Mouse (Mus musculus) forebrain, embryonic 15.5 days (tissue): ENCODE data around the gene Myo9a. TPM values are rescaled to one million over a fixed set of nuclear protein-coding genes. Genes with fewer than 3 reads are reported as not detected.
A peak's percentile ranks its signal among the peaks of the same experiment; 100 is the strongest.
"Not testable (repeated sequence)": the region's sequence is repeated elsewhere in the genome, so short reads cannot be mapped to it uniquely, and the experiment has no call there.

Source experiments
- ATAC-seq: fragments of 200-750 bp; cut with Nextera tagmentation; replicated peaks from 2 replicates; pipeline ENCODE4 v1.8.0; 2017; ENCODE audit warnings: mild to moderate bottlenecking, moderate TSS enrichment, moderate library complexity
- H3K27ac ChIP-seq: fragments of 300-500 bp; sonication (generic); replicated peaks from 2 replicates; pipeline ENCODE4 v1.5.1; 2015; ENCODE audit warnings: mild to moderate bottlenecking, inconsistent platforms
- H3K27me3 ChIP-seq: fragments of 300-500 bp; sonication (generic); 2 replicates; pipeline ENCODE4 v1.6.1; 2015; ENCODE audit warnings: inconsistent platforms
- H3K36me3 ChIP-seq: fragments of 300-500 bp; sonication (generic); 2 replicates; pipeline ENCODE4 v1.6.1; 2015; ENCODE audit warnings: mild to moderate bottlenecking, inconsistent platforms
- H3K4me1 ChIP-seq: fragments of 300-500 bp; sonication (generic); 2 replicates; pipeline ENCODE4 v1.6.1; 2015; ENCODE audit warnings: inconsistent platforms
- H3K4me2 ChIP-seq: fragments of 300-500 bp; sonication (generic); replicated peaks from 2 replicates; pipeline ENCODE4 v1.6.1; 2015; ENCODE audit warnings: mild to moderate bottlenecking, inconsistent platforms
- H3K4me3 ChIP-seq: fragments of 300-500 bp; sonication (generic); 2 replicates; pipeline ENCODE4 v1.5.1; 2015; ENCODE audit warnings: mild to moderate bottlenecking, inconsistent platforms
- H3K9ac ChIP-seq: fragments of 300-500 bp; sonication (generic); replicated peaks from 2 replicates; pipeline ENCODE4 v1.6.1; 2015; ENCODE audit warnings: mild to moderate bottlenecking, inconsistent platforms
- H3K9me3 ChIP-seq: fragments of 300-500 bp; sonication (generic); 2 replicates; pipeline ENCODE4 v1.6.1; 2016; ENCODE audit warnings: inconsistent platforms
- WGBS: fragments of 180-500 bp; shearing (Covaris S2); methylation state at CpG from one replicate; pipeline ENCODE4 v1.1.7; 2015; ENCODE audit warnings: mixed read lengths; 5-methylcytosine and 5-hydroxymethylcytosine counted together
- polyA plus RNA-seq: library from polyadenylated mRNA; unstranded; fragments of >200 nt; fragmentation: Nextera tagmentation; extraction: Ambion mirVana; gene quantifications from 2 replicates; pipeline ENCODE4 v1.2.1, GENCODE M21; 2015

The Myo9a gene
- polyA plus RNA-seq, 1 experiment from 2014 or later, result 22.7 TPM

DNA sequence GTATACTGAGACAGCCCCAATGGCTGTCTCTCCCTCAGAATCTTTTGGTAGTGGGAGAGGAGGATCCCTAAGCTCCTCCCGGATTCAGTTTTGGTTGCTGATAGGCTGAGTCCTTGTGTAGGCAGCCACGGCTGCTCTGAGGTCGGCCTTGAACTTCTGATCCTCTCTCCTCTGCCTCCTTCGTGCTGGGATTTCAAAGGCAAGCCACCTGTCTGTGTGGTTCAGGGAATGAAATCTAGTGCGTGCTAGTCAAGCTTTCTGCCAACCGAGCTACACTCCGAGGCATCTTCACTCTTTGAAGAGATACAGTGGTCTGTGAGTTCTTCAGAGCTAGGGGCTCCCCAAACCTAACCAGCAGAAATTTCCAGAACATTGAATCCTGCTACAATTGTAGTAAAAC lies 202.9 kb downstream of the Myo9a start:
- Histone ChIP-seq H3K36me3 (no peaks in the 10 kb centered on the region), H3K9me3 (no peaks in the 10 kb centered on the region), H3K27ac (no peak overlapping the region), H3K4me2 (no peak overlapping the region), H3K9ac (no peak overlapping the region), H3K4me1 (no peaks in the 10 kb centered on the region), H3K27me3 (no peaks in the 10 kb centered on the region), H3K4me3 (no peak overlapping the region)
- ATAC-seq, result no peak
- WGBS, result 85% methylated on average over 7 of the region's 7 CpGs

DNA sequence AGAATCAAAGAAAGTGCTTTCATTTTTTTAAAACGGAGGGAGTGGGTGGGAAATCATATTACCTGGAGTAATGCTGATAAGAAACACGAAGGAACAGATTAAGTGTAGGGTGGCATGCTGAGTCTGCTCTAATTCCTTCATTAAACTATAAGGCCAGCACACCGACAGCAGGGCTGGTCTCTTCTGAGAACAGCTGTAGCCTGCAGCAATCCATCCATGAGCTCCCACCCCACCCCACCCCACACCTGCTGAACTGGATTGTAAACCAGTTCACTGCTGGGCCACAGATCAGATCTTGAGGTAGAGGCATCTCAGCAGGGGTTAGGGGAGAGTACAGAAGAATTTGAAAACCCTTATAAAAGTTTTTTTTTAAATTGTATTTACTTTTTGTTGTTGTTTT lies 204.5 kb downstream of the Myo9a start:
- Histone ChIP-seq H3K36me3 (no peaks in the 10 kb centered on the region), H3K27ac (no peak overlapping the region), H3K4me3 (no peak overlapping the region), H3K9me3 (no peaks in the 10 kb centered on the region), H3K4me1 (no peaks in the 10 kb centered on the region), H3K27me3 (no peaks in the 10 kb centered on the region), H3K4me2 (no peak overlapping the region), H3K9ac (no peak overlapping the region)
- 52% methylated on average over 3 of the region's 3 CpGs for WGBS
- no peak for ATAC-seq

DNA sequence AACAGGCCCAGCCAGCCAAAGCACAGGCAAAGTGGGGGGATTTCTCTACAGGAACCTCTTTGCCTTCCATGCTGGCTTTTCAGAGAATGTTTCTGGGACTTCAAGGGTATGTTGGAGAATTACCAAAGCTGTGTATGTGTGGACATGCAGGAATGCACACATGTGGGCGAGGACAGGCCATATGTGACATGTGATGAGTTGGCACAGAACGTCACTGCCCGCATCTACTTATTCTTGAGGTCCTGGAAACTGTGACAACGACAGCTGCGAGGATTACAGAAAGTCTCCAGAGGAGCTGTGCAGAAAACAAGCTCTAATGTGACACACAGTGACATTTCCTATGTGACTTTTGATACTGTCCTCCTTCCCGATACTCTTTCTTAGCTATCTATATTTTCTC lies 205.0 kb downstream of the Myo9a start:
- H3K4me1 ChIP-seq, result no peaks in the 10 kb centered on the region
- no peak overlapping the region for H3K27ac ChIP-seq
- 62% methylated on average over 6 of the region's 6 CpGs for WGBS
- no peak overlapping the region for H3K4me2 ChIP-seq
- ATAC-seq, result no peak
- H3K9me3 ChIP-seq, result no peaks in the 10 kb centered on the region
- H3K36me3 ChIP-seq, result no peaks in the 10 kb centered on the region
- H3K4me3 ChIP-seq, result no peak overlapping the region
- no peaks in the 10 kb centered on the region for H3K27me3 ChIP-seq
- H3K9ac ChIP-seq, result no peak overlapping the region

GRCm38 (mm10) chr9:59956496-59956895 lies 205.8 kb downstream of the Myo9a start:
- Histone ChIP-seq H3K27me3 (no peaks in the 10 kb centered on the region), H3K27ac (no peak overlapping the region), H3K4me2 (no peak overlapping the region), H3K4me3 (no peak overlapping the region), H3K36me3 (no peaks in the 10 kb centered on the region), H3K4me1 (no peaks in the 10 kb centered on the region), H3K9ac (no peak overlapping the region), H3K9me3 (no peaks in the 10 kb centered on the region)
- ATAC-seq, result no peak
- 47% methylated on average over 6 of the region's 6 CpGs for WGBS

DNA sequence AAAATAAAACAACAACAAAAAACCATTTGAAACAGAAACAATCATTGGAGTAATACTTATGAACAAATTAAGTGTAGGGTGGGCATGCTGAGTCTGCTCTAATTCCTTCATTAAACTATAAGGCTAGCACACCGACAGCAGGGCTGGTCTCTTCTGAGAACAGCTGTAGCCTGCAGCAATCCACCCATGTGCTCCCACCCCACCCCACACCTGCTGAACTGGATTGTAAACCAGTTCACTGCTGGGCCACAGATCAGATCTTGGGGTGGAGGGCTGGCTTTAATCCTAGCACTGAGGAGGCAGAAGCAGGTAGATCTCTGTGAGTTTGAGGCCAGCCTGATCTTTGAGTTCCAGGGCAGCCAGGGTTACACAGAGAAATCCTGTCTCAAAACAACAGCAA lies 207.4 kb downstream of the Myo9a start:
- not testable (repeated sequence) for H3K27me3 ChIP-seq, H3K4me3 ChIP-seq, H3K4me2 ChIP-seq, H3K36me3 ChIP-seq, H3K9me3 ChIP-seq, ATAC-seq, H3K9ac ChIP-seq, H3K27ac ChIP-seq, H3K4me1 ChIP-seq
- WGBS, result 75% methylated on average over 1 of the region's 1 CpGs

DNA sequence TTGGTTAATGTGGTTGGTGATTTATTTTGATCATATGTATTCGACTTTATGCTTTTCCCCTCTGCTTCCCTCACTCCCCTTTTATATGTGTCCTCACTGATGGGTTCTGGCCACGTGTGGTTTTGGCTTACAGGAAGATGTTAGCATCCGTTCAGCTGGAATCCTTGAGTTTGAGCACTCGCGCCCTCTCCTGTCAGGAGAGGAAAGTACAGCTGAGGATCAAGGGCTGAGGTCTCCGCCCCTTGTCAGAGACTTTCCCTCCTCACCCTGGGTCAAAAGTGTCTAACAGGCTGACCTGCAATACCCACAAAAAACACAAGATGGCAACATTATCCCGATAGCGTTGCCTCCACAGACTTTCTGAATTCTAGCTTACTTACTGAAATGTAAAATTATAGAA lies 208.6 kb downstream of the Myo9a start:
- Histone ChIP-seq H3K27me3 (no peaks in the 10 kb centered on the region), H3K27ac (no peak overlapping the region), H3K4me1 (no peaks in the 10 kb centered on the region), H3K36me3 (no peaks in the 10 kb centered on the region), H3K4me3 (no peak overlapping the region), H3K9ac (no peak overlapping the region), H3K4me2 (no peak overlapping the region), H3K9me3 (no peaks in the 10 kb centered on the region)
- 2% methylated on average over 8 of the region's 8 CpGs for WGBS
- ATAC-seq, result 0 out of 2 replicates have a peak, but pooled peaks have one; percentile 13

GRCm38 (mm10) chr9:59960559-59960958 lies 209.9 kb downstream of the Myo9a start, which contains the start of gene Nr2e3:
Gene Nr2e3, minus strand, starts transcription at chr9:59960659.
- Histone ChIP-seq H3K27ac (no peak within 1 kb of the TSS), H3K4me1 (no peaks in the 10 kb centered on the region), H3K4me3 (no peak within 1 kb of the TSS), H3K27me3 (no peaks in the 10 kb centered on the region), H3K4me2 (no peak within 1 kb of the TSS), H3K36me3 (no peaks in the 10 kb centered on the region), H3K9me3 (no peaks in the 10 kb centered on the region), H3K9ac (no peak within 1 kb of the TSS)
- ATAC-seq, result no peak
- 91% methylated on average over 10 of the region's 10 CpGs for WGBS

GRCm38 (mm10) chr9:59961201-59961955 lies 210.7 kb downstream of the Myo9a start:
- Histone ChIP-seq H3K4me2 (no peak overlapping the region), H3K9me3 (no peaks in the 10 kb centered on the region), H3K4me1 (no peaks in the 10 kb centered on the region), H3K27me3 (no peaks in the 10 kb centered on the region), H3K9ac (no peak overlapping the region), H3K36me3 (no peaks in the 10 kb centered on the region), H3K27ac (no peak overlapping the region), H3K4me3 (no peak overlapping the region)
- no peak for ATAC-seq
- WGBS, result 47% methylated on average over 14 of the region's 14 CpGs

DNA sequence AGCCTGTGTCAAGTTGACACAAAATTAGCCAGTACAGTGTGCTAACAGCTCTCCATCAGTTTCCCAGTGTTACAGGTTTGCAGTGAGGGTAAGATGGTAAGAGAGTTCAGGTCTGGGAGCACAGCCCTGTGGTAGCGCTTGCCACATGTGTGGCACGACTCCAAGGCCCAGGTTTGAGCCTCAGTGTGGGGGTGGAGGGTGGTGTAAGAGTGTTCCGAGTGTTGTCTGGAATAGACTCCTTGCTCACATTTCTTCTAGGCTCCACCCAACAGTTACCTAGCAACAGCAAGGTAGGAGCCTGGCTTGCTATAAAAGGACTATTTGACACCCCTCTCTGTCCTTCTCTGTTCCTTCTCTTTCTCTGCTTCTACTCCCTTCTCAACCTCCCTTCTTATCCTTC lies 213.7 kb downstream of the Myo9a start:
- WGBS, result 52% methylated on average over 3 of the region's 3 CpGs
- no peaks in the 10 kb centered on the region for H3K36me3 ChIP-seq
- H3K4me1 ChIP-seq, result no peaks in the 10 kb centered on the region
- no peak overlapping the region for H3K4me3 ChIP-seq
- no peak for ATAC-seq
- H3K9ac ChIP-seq, result no peak overlapping the region
- no peak overlapping the region for H3K27ac ChIP-seq
- H3K27me3 ChIP-seq, result no peaks in the 10 kb centered on the region
- H3K4me2 ChIP-seq, result no peak overlapping the region
- no peaks in the 10 kb centered on the region for H3K9me3 ChIP-seq

- H3K9me3 ChIP-seq, result no peaks in the 10 kb centered on the region
- no peak overlapping the region for H3K27ac ChIP-seq
- H3K4me2 ChIP-seq, result no peak overlapping the region
- no peaks in the 10 kb centered on the region for H3K36me3 ChIP-seq
- no peaks in the 10 kb centered on the region for H3K27me3 ChIP-seq
- no peak overlapping the region for H3K4me3 ChIP-seq
- H3K9ac ChIP-seq, result no peak overlapping the region
- WGBS, result 88% methylated on average over 10 of the region's 10 CpGs
- H3K4me1 ChIP-seq, result no peaks in the 10 kb centered on the region
- no peak for ATAC-seq
These were observed 214.3 kb downstream of the Myo9a start for GRCm38 (mm10) chr9:59965046-59965445.

DNA sequence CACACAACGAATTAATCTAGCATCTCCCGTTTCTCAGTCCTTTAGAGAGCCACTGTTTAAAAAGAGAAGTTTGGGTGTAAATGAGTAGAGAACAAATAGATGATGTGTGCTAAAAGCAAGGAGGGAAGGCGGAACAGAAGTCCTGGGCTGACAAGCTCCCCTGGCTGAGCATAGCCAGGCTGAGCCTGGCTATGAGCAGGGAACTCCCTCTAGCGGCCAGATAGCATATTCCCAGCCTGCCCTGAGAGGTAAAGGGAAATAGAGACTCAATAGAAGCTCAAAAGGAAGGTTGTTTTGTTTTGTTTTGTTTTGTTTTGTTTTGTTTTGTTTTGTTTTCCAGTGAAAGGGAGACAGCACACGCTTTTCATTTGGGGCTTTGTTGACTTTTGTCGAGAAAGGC lies 218.7 kb downstream of the Myo9a start:
- Histone ChIP-seq H3K4me3 (no peak overlapping the region), H3K9me3 (no peaks in the 10 kb centered on the region), H3K27me3 (no peaks in the 10 kb centered on the region), H3K4me2 (no peak overlapping the region), H3K36me3 (no peaks in the 10 kb centered on the region), H3K4me1 (no peaks in the 10 kb centered on the region), H3K9ac (no peak overlapping the region), H3K27ac (no peak overlapping the region)
- ATAC-seq, result peak; percentile 78; the same call in 1 of the 2 replicates
- WGBS, result 30% methylated on average over 6 of the region's 6 CpGs

DNA sequence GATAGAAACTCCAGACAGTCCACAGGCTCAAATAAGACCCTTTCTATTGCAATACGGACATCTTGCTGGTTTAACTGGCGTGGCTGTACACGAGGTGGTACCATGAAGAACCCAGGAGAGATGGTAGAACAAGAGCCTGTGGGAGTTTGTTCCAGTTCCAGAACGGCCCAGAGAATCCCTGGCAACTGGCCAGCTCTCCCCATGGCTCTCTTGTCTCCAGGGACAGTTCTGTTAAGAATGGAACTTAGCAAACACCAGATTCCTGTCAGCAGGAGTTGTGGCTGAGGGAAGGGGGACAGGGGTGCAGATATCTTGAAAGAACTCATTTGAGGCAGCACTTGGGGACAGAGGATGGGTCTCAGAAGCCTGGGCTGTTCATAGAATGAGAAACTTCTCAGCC lies 220.6 kb downstream of the Myo9a start:
- no peak overlapping the region for H3K4me2 ChIP-seq
- 73% methylated on average over 4 of the region's 4 CpGs for WGBS
- H3K9me3 ChIP-seq, result no peaks in the 10 kb centered on the region
- no peak overlapping the region for H3K27ac ChIP-seq
- no peaks in the 10 kb centered on the region for H3K27me3 ChIP-seq
- H3K4me1 ChIP-seq, result no peaks in the 10 kb centered on the region
- ATAC-seq, result no peak
- no peak overlapping the region for H3K9ac ChIP-seq
- H3K36me3 ChIP-seq, result no peaks in the 10 kb centered on the region
- H3K4me3 ChIP-seq, result no peak overlapping the region
